Mouse (Mus musculus): ENCODE results near the gene Vdr. TPM values are rescaled to one million over a fixed set of nuclear protein-coding genes. Genes with fewer than 3 reads are reported as not detected.
A peak's percentile ranks its signal among the peaks of the same experiment; 100 is the strongest.

Vdr gene
- polyA plus RNA-seq, 1 experiment from 2014 or later = 47.9 TPM

- ATAC-seq = no peak
Measured at GRCm38 (mm10) chr15:97824042-97824441, 86.4 kb downstream of the Vdr start.

DNA sequence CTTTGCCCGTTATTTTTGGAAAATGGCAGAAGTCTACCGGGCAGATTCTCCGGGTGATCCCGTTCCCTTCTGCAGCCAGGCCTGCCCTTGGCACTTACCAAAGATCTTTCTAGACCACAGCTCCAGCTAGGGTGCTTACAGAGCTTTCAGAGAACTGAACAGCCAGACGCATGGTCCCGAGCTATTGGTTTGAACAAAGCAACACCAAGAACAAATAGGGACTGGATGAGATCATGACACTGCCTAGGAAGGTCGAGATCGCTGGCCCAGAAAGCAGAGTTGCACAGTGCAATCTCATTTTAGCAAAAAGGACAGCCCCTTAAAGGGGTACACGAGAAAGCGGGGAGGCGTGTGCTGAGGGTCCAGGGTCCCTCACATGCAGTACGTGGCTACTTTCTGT is 87.0 kb downstream of the Vdr start:
- CTCF ChIA-PET = interaction anchor here (1.2 to 10.9 kb wide), 3 partner anchors 9 to 17 kb away, joined by 4 to 119 read pairs (median 21); partner anchors contain the start of gene Hdac7
- POLR2A ChIA-PET = interaction anchor here (1.0 to 5.6 kb wide), 8 partner anchors 10 to 33 kb away, joined by 4 to 48 read pairs (median 10); partner anchors contain the start of gene Hdac7
- in situ Hi-C loops (cut with MboI; ENCODE audit: low pct_unique_long_range_greater_than_20kb) = no loop called here

More at GRCm38 (mm10) chr15:97824042-97824441, 86.4 kb downstream of the Vdr start:
- ChIA-PET POLR2A (interaction anchor here (1.0 to 5.6 kb wide), 8 partner anchors 9 to 33 kb away, joined by 4 to 48 read pairs (median 10); partner anchors contain the start of gene Hdac7), CTCF (interaction anchor here (1.8 to 10.9 kb wide), 5 partner anchors 12 to 30 kb away, joined by 3 to 119 read pairs (median 10); partner anchors contain the start of gene Hdac7)
- TF ChIP-seq CTCF (IDR thresholded peaks at IDR 0.05) = no peak
- H3K27me3 ChIP-seq = no peaks in the 10 kb centered on the region
- in situ Hi-C loops (cut with MboI; ENCODE audit: low pct_unique_long_range_greater_than_20kb) = no loop called here
- DNase-seq (ENCODE audit: low read depth, low spot score) = no peak

DNA sequence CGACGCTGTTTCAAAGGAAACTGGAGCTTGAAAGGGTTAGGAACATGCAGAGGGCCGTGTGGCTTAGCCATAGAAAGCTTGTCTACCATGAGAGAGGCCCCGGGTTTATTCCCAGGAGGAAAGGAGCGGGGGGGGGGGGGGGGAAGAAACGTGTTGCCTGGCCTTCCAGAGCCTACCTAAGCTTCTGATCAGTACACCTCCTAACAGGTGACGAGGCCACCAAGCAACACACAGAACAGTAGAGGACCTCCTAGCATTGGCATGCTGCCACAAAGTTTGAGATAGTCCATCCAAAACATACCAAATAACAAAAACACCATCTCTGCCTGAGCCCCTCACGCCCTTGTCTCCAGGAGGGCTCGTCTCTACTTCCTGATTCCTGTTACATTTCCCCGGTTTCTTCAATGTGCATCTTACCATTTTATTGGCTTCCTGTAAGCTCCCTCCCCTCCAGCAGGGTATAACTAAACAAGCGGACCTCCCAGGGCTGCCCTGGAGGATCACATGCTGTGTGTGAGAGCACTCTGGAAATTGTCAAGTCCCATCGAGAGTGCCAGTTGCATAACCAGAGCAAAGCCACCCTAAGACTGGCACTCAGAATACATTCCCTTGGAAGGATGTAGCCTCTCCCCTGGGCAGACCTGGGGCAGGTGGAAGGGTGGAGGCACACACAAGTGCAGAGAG is 87.7 kb downstream of the Vdr start:
- TF ChIP-seq CTCF (IDR thresholded peaks at IDR 0.05) = no peak
- ChIA-PET CTCF (interaction anchor here (0.7 to 10.9 kb wide), 6 partner anchors 10 to 141 kb away, joined by 3 to 119 read pairs (median 11); partner anchors contain the start of genes Hdac7 and Tmem106c), POLR2A (interaction anchor here (0.6 to 5.6 kb wide), 11 partner anchors 10 to 85 kb away, joined by 3 to 48 read pairs (median 6); partner anchors contain the start of gene Hdac7)
- no peak for DNase-seq (ENCODE audit: low read depth, low spot score)
- ATAC-seq = peak; percentile 36
- no peaks in the 10 kb centered on the region for H3K27me3 ChIP-seq
- in situ Hi-C loops (cut with MboI; ENCODE audit: low pct_unique_long_range_greater_than_20kb) = no loop called here

More for the DNA sequence above, 87.0 kb downstream of the Vdr start:
- no peak for TF ChIP-seq CTCF (IDR thresholded peaks at IDR 0.05)
- ATAC-seq (no peak), DNase-seq (ENCODE audit: low read depth, low spot score) (no peak)
- H3K27me3 ChIP-seq = no peaks in the 10 kb centered on the region

- no peak for DNase-seq (ENCODE audit: low read depth, low spot score)
- in situ Hi-C loops (cut with MboI; ENCODE audit: low pct_unique_long_range_greater_than_20kb) = no loop called here
- ATAC-seq = no peak
- no peak for TF ChIP-seq CTCF (IDR thresholded peaks at IDR 0.05)
- H3K27me3 ChIP-seq = no peaks in the 10 kb centered on the region
- ChIA-PET CTCF (interaction anchor here (0.6 to 10.9 kb wide), 7 partner anchors 8 to 158 kb away, joined by 3 to 119 read pairs (median 6); partner anchors contain the start of gene Hdac7), POLR2A (interaction anchor here (1.1 to 5.6 kb wide), 13 partner anchors 8 to 85 kb away, joined by 3 to 48 read pairs (median 7); partner anchors contain the start of gene Hdac7)
Measured at GRCm38 (mm10) chr15:97821983-97822363, 88.5 kb downstream of the Vdr start.

GRCm38 (mm10) chr15:97821321-97821982 is 89.0 kb downstream of the Vdr start:
- H3K27me3 ChIP-seq = no peaks in the 10 kb centered on the region
- TF ChIP-seq CTCF (IDR thresholded peaks at IDR 0.05) = no peak
- POLR2A ChIA-PET = interaction anchor here (1.1 to 6.3 kb wide), 13 partner anchors 8 to 84 kb away, joined by 3 to 48 read pairs (median 7); partner anchors contain the start of gene Hdac7
- CTCF ChIA-PET = interaction anchor here (0.6 to 10.9 kb wide), 8 partner anchors 8 to 158 kb away, joined by 3 to 119 read pairs (median 6); partner anchors contain the start of gene Hdac7
- ATAC-seq = peak; percentile 11
- in situ Hi-C loops (cut with MboI; ENCODE audit: low pct_unique_long_range_greater_than_20kb) = no loop called here
- no peak for DNase-seq (ENCODE audit: low read depth, low spot score)

- POLR2A ChIA-PET = interaction anchor here (0.7 to 6.3 kb wide), 3 partner anchors 9 to 18 kb away, joined by 4 to 40 read pairs (median 10); no protein-coding TSS in a partner anchor
- ATAC-seq (no peak), DNase-seq (ENCODE audit: low read depth, low spot score) (no peak)
- TF ChIP-seq CTCF (IDR thresholded peaks at IDR 0.05) = no peak
- H3K27me3 ChIP-seq = no peaks in the 10 kb centered on the region
- in situ Hi-C loops (cut with MboI; ENCODE audit: low pct_unique_long_range_greater_than_20kb) = no loop called here
- CTCF ChIA-PET = interaction anchor here (0.9 to 10.9 kb wide), 6 partner anchors 9 to 36 kb away, joined by 3 to 119 read pairs (median 12); partner anchors contain the start of gene Hdac7
Measured at GRCm38 (mm10) chr15:97819937-97820336, 90.5 kb downstream of the Vdr start.

DNA sequence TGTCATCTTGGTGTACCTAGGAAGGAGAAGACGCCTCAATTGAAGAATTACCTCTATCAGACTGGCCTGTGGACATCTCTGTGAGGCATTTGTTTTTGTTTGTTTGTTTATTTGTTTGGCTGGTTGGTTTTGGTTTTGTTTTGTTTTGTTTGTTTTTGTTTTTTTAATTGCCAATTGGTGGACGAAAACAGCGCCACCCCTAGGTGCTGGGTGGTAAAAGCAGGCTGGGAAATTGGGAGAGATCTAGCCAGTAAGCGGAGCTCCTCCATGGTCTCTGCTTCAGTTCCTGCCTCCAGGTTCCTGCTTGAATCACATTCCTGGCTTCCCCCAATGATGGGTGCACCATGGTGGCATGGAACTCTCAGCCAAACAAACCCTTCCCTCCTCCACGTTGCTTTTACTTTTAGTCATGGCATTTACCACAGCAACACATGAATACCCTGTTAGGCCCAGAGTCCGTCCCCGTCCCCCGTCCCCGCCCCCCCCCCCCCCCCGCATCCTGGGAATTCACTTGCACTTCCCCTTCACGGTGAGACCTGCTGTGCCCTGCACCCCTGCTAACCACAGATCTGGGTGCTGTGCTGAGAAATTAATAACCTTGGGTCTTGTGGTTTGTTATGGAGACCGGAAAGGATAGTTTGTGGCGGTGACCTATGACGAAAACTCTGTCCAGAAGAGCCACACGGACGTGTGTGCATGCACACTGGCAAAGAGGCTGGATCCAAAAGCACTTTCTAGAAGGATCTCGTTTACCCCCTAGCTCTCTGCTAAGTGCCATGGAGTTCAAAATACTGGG is 94.0 kb downstream of the Vdr start:
- CTCF ChIA-PET = interaction anchor here (10.9 kb wide), 1 partner anchor 24 kb away, joined by 119 read pairs; the partner anchor contains the start of gene Hdac7
- DNase-seq (ENCODE audit: low read depth, low spot score) (no peak), ATAC-seq (no peak)
- no peak for TF ChIP-seq CTCF (IDR thresholded peaks at IDR 0.05)
- POLR2A ChIA-PET = interaction anchor here (0.9 to 7.6 kb wide), 3 partner anchors 13 to 21 kb away, joined by 3 to 43 read pairs (median 40); no protein-coding TSS in a partner anchor
- H3K27me3 ChIP-seq = no peaks in the 10 kb centered on the region
- in situ Hi-C loops (cut with MboI; ENCODE audit: low pct_unique_long_range_greater_than_20kb) = no loop called here

DNA sequence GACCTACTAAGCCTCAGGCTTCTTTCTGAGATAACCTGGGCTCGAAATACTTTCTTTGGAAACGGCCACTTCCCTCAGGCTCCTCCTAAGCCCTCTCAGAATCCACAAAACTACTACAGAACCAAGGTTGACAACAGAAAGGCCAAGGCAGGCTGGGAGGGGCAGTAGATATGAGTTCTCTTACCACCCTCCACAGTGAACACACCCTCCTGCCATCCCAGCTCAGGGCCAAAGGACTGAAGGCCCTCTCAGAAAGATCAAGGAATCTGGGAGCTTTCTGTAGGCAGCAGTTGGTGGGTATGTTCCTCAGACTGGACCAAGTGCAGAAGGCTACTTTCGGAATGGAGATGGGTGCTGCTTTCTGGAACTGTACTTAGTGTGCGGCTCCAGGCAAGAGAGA is 95.2 kb downstream of the Vdr start:
- ChIA-PET CTCF (interaction anchor here (1.6 kb wide), 1 partner anchor 14 kb away, joined by 5 read pairs; no protein-coding TSS in a partner anchor), POLR2A (interaction anchor here (1.2 to 7.6 kb wide), 5 partner anchors 10 to 32 kb away, joined by 3 to 43 read pairs (median 9); no protein-coding TSS in a partner anchor)
- no peak for ATAC-seq
- H3K27me3 ChIP-seq = no peaks in the 10 kb centered on the region
- in situ Hi-C loops (cut with MboI; ENCODE audit: low pct_unique_long_range_greater_than_20kb) = no loop called here
- DNase-seq (ENCODE audit: low read depth, low spot score) = no peak
- TF ChIP-seq CTCF (IDR thresholded peaks at IDR 0.05) = no peak

DNA sequence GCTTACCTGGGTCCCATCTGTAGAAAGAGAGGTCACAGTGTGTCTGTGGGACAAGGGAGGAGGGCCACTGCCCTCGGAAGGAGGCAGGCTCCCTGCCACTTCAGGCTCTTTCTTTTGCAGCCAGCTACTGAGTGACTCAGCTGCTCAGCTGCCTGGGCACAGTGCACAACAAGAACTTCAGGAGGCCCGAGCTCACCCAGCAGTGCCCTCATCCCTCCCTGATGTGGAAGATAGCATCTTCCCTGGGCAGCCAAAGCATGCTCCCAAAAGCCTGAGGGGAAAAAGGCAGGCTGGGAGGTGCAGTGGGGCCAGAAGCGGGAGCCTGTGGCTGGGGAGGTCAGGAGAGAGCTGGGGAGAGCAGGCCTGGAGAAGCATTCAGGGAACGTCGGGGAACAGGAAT is 95.7 kb downstream of the Vdr start:
- ChIA-PET POLR2A (interaction anchor here (1.2 to 7.6 kb wide), 5 partner anchors 11 to 33 kb away, joined by 3 to 43 read pairs (median 6); no protein-coding TSS in a partner anchor), CTCF (interaction anchor here (1.6 kb wide), 1 partner anchor 14 kb away, joined by 5 read pairs; no protein-coding TSS in a partner anchor)
- no peaks in the 10 kb centered on the region for H3K27me3 ChIP-seq
- no peak for ATAC-seq
- DNase-seq (ENCODE audit: low read depth, low spot score) = no peak
- no peak for TF ChIP-seq CTCF (IDR thresholded peaks at IDR 0.05)
- in situ Hi-C loops (cut with MboI; ENCODE audit: low pct_unique_long_range_greater_than_20kb) = no loop called here
